In genomic region chr9:22389736-22390245, GRCm38 (mm10) we compare ENCODE assay signal across 7 mouse cellular contexts. TPM values are rescaled to one million over a fixed set of nuclear protein-coding genes. Genes with fewer than 3 reads are reported as not detected.
DNase-seq lines count a peak whose midpoint lies in the region; ATAC-seq and TF ChIP-seq lines count a peak whose summit lies in the region.

No protein-coding gene starts in this region.

- H3K79me2 ChIP-seq in C2C12 (ENCODE audit: control insufficient read depth, insufficient read depth) = peaks cover 44% of the 10 kb centered on the region

- H3K27me3 ChIP-seq in C2C12 (ENCODE audit: control insufficient read depth, insufficient read depth, insufficient read length) = no peaks in the 10 kb centered on the region
- no peaks in the 10 kb centered on the region for H3K27me3 ChIP-seq in forebrain, embryonic 14.5 days (replicated peaks; ENCODE audit: control insufficient read depth, insufficient read depth, low read length)
- no peaks in the 10 kb centered on the region for H3K27me3 ChIP-seq in liver, embryonic 13.5 days

- peak; percentile 51 for DNase-seq in 3T3-L1 (ENCODE audit: low read depth, low spot score)
- DNase-seq in forebrain, embryonic 14.5 days (ENCODE audit: low spot score) = no peak
- no peak for DNase-seq in liver, embryonic 13.5 days
- DNase-seq in natural killer cell, adult 2 months (ENCODE audit: low spot score in 2 of 2) = no peak
- no peak for DNase-seq in gastrocnemius, adult 18-20 months (ENCODE audit: low spot score)
- DNase-seq in cerebellum, adult 9-11 months = no peak

- peaks cover 5% of the 10 kb centered on the region; the same call in 1 of the 2 replicates for H3K4me1 ChIP-seq in forebrain, embryonic 14.5 days (ENCODE audit: control insufficient read depth, insufficient read depth, low read length)
- H3K4me1 ChIP-seq in liver, embryonic 13.5 days (replicated peaks) = peaks cover 43% of the 10 kb centered on the region

- no peak overlapping the region for H3ac ChIP-seq in C2C12 (ENCODE audit: control insufficient read depth, insufficient read length, low read depth)

- peak overlapping the region; percentile 86 for H3K4me2 ChIP-seq in forebrain, embryonic 14.5 days (ENCODE audit: low read length)
- H3K4me2 ChIP-seq in liver, embryonic 13.5 days = peak overlapping the region; percentile 97

- no peak for ATAC-seq in forebrain, embryonic 14.5 days
- ATAC-seq in liver, embryonic 13.5 days (ENCODE audit: low read depth) = no peak

- no peak for TF ChIP-seq CTCF in C2C12 (IDR thresholded peaks at IDR 0.05; ENCODE audit: control insufficient read depth, insufficient read depth, insufficient read length)

- peaks cover 39% of the 10 kb centered on the region for H3K79me3 ChIP-seq in C2C12 (ENCODE audit: low read depth)

- WGBS in forebrain, embryonic 14.5 days = 72% methylated on average over 6 of the region's 6 CpGs
- WGBS in liver, embryonic 13.5 days (ENCODE audit: insufficient replicate concordance) = 44% methylated on average over 6 of the region's 6 CpGs

- H3K9ac ChIP-seq in forebrain, embryonic 14.5 days (ENCODE audit: low read length) = peak overlapping the region; percentile 81
- H3K9ac ChIP-seq in liver, embryonic 13.5 days = peak overlapping the region; percentile 99

- peak overlapping the region; percentile 76 for H3K4me3 ChIP-seq in C2C12 (ENCODE audit: insufficient read depth, poor library complexity, severe bottlenecking)
- peak overlapping the region; percentile 79 for H3K4me3 ChIP-seq in forebrain, embryonic 14.5 days (ENCODE audit: low read depth, low read length)
- peak overlapping the region; percentile 98 for H3K4me3 ChIP-seq in liver, embryonic 13.5 days (replicated peaks)

- 0 out of 2 replicates have a peak overlapping the region, but pooled peaks have one; percentile 79 for H3K27ac ChIP-seq in forebrain, embryonic 14.5 days (ENCODE audit: low read depth, low read length)
- H3K27ac ChIP-seq in liver, embryonic 13.5 days = peak overlapping the region; percentile 98

- H3K36me3 ChIP-seq in C2C12 (ENCODE audit: control insufficient read depth, insufficient read depth) = no peaks in the 10 kb centered on the region
- no peaks in the 10 kb centered on the region for H3K36me3 ChIP-seq in forebrain, embryonic 14.5 days (ENCODE audit: control insufficient read depth, insufficient read depth, low read length)
- H3K36me3 ChIP-seq in liver, embryonic 13.5 days = peaks cover 12% of the 10 kb centered on the region

- H3K9me3 ChIP-seq in forebrain, embryonic 14.5 days (replicated peaks; ENCODE audit: control insufficient read depth, low read length) = no peaks in the 10 kb centered on the region
- no peaks in the 10 kb centered on the region for H3K9me3 ChIP-seq in liver, embryonic 13.5 days (replicated peaks)

TF ChIP-seq in C2C12, 6 proteins besides CTCF, POLR2A, EP300 and RAD21:
- TF ChIP-seq MYOD1 (IDR thresholded peaks at IDR 0.05; ENCODE audit: control insufficient read depth, insufficient read length, low read depth) (no peak), USF1 (IDR thresholded peaks at IDR 0.05; ENCODE audit: low read depth) (no peak), CEBPB (IDR thresholded peaks at IDR 0.05; ENCODE audit: low read depth) (no peak), FOSL1 (IDR thresholded peaks at IDR 0.05; ENCODE audit: insufficient read depth, low read length, poor library complexity, severe bottlenecking) (no peak), MYOG (IDR thresholded peaks at IDR 0.05; ENCODE audit: control insufficient read depth, extremely low read depth, insufficient read length) (no peak), MAX (IDR thresholded peaks at IDR 0.05) (no peak)

RNA-seq across cellular contexts. Expression of gene Anln, which starts 0.8 kb away (rescaled TPM):
- 63.2 TPM for polyA plus RNA-seq in C2C12 (2012; fragmentation: generic; extraction: Trizol)
- polyA plus RNA-seq in forebrain, embryonic 14.5 days (2014; fragmentation: Nextera tagmentation; extraction: Ambion mirVana) = 15.7 and 16.5 TPM in 2 replicates
- polyA plus RNA-seq in liver, embryonic 13.5 days (2015; fragmentation: Nextera tagmentation; extraction: Ambion mirVana) = 23.1 and 31.6 TPM in 2 replicates
- 1 to 10 TPM; 1.3 TPM for total RNA-seq in gastrocnemius, adult 18-20 months (2021)

RNA-seq across cellular contexts. Expression of gene 9530077C05Rik, which starts 21.5 kb away (rescaled TPM):
- 1.0 TPM for polyA plus RNA-seq in C2C12 (2012; fragmentation: generic; extraction: Trizol)
- polyA plus RNA-seq in forebrain, embryonic 14.5 days (2014; fragmentation: Nextera tagmentation; extraction: Ambion mirVana) = 12.2 and 13.9 TPM in 2 replicates
- polyA plus RNA-seq in liver, embryonic 13.5 days (2015; fragmentation: Nextera tagmentation; extraction: Ambion mirVana) = 1.7 and 2.0 TPM in 2 replicates
- under 1 TPM; 0.32 to 0.38 TPM for total RNA-seq in gastrocnemius, adult 18-20 months (2021)
